Mouse (Mus musculus): ENCODE measurements around the gene Rnh1. TPM values are rescaled to one million over a fixed set of nuclear protein-coding genes. Genes with fewer than 3 reads are reported as not detected.

Gene Rnh1
- 10 to 100 TPM; 40.6 to 42.3 TPM for total RNA-seq (2021)
- long read RNA-seq, experiment 1, transcript Rnh1-202 (10 exons, 1,656 nt), result major isoform, 14 of 26 reads
- long read RNA-seq, experiment 1, transcript Rnh1-201 (10 exons, 2,091 nt), result minor isoform, 5 of 26 reads
- long read RNA-seq, experiment 1, partial matches to known transcripts, result 7 of 26 reads
- long read RNA-seq, experiment 1, other reads (novel, unspliced or antisense), result 0 of 26 reads
- long read RNA-seq, experiment 2, transcript Rnh1-202 (10 exons, 1,656 nt), result major isoform, 19 of 46 reads
- long read RNA-seq, experiment 2, transcript Rnh1-201 (10 exons, 2,091 nt), result minor isoform, 18 of 46 reads
- long read RNA-seq, experiment 2, partial matches to known transcripts, result 8 of 46 reads
- long read RNA-seq, experiment 2, other reads (novel, unspliced or antisense), result 1 of 46 reads

DNA sequence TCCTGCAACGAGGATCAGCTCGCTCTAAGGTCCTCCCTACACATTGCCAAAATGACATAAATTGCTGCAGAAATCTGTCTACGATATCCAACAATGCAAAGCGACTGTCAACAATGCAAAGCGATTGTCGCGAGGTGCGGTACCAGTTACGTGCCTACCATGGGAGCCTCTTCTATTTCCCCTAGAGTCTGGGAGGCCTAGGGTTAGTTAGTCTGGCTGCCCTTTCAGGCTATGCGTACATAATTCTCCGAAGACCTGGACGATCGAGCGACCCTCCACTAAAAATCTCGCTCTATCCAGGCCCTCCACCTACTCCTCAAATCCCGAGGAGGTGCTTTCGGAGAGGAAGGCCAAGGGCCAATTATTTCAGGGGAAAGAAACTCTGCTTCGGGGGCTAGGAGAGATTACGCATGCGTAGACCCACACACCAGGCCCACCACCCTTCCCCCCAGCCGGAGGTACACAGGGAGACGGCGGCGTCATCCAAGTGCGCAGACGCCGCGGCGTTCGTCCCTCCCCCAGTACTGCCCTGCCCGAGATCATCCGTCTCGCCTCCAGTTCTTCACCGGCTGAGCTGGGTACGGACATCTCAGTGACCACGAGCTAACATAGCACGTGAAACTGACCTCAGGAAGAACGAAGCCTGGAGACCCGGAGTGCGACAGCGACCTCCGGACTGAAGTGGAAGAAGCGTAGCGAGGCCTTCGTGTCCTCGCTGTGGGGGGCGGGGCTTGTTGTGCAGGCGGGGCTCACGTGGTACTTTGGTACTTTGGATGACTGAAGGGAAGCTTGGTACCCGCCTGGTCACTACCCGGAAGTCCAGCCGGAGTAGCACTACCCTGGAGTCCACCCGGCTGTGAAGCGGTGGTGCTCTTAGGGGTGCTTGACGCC, at the start of gene Rnh1:
TSS of gene Rnh1 (minus strand) at position 742 of the 891 bp plus-strand sequence.
- Histone ChIP-seq H3K4me3 (peak within 1 kb of the TSS; percentile 80), H3K27ac (peak within 1 kb of the TSS; percentile 99)
- TF ChIP-seq CTCF (conservative IDR thresholded peaks at IDR 0.05), result no peak
- peak; percentile 92 to 94 for DNase-seq (ENCODE audit: low spot score in 2 of 2)

DNA sequence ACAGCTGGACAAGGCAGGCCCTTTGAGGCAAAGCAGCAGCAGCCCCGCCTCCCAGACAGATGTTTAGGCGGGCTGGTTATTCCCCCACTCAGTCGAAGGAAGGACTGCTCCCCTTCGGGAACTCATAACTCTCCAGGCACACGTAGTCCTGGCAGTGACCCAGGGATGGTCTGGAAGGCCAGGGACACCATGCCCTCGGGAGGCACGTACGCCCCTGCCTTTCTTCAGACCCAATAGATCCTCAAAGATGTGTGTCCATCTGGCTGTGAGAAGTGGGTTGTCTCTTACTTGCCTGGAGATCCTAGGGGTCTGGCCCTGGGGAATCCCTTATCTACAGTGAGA, 49.4 kb upstream of the Rnh1 start:
- no peak for DNase-seq (ENCODE audit: low spot score in 2 of 2)
- Histone ChIP-seq H3K27ac (peak overlapping the region; percentile 63), H3K4me3 (peak overlapping the region; percentile 52)
- TF ChIP-seq CTCF (conservative IDR thresholded peaks at IDR 0.05), result no peak

DNA sequence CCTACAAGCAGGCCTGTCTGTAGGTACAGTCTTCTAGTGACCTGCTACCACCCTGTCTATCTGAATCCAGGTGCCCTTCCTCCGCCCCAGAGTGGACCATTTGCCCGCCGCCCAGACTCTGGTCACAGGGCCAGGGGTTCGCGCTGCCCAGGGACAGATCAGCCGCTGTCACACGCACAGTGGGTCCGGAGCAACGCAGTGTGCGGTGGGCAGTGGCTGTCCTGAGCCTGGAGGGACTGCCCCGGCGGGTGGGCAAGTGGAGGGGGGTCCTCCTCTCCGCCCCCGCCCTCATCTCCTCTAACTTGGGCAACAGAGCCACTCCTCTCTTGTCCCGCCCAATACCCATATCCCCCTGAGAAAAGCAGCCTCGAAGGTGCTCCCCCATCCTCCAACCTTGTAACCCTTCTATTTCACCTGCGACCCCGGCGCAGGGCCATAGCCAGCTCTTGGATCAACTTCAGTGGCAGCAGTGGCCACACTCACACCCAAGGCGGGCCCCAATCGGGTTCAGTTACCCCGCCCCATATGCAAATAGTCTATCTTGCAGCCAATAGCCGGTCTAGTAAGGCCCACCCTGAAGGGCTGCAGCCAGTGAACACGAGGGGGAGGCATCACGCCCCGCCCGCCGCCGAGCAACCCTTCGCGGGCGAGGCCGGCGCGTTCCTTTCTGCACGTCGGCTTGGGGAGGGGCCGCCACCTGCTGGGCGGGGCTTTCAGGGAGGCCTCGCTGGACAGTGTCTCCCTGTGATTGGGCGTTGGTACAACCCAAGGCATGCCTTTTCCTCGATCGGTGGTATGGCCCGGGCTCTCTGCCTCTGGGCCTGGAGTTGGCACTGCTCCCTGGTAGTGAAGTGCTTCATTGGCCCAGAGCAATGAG, 48.8 kb upstream of the Rnh1 start:
- TF ChIP-seq CTCF (conservative IDR thresholded peaks at IDR 0.05), result peak; percentile 48
- Histone ChIP-seq H3K27ac (peak overlapping the region; percentile 63), H3K4me3 (peak overlapping the region; percentile 52)
- DNase-seq (ENCODE audit: low spot score in 2 of 2), result peak; percentile 89 to 94

DNA sequence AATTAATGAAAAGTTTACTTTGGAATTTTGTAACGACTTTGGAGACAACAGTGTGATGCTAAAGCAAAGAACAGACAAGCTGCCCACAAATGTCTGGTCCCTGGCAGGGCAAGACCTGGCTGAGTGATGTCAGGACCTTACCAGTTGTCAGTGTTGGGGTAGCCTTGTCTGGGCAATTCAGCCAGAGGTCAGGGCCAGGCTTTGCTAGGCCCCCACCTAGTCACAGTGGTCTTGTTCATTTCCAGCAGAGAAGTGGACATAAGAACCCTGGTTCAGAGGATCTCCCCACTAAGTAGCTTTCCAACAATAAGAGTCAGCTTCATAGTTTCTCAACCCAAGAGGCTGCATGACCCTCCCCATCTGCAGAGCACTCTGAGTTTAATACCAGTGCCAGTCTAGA, 47.7 kb upstream of the Rnh1 start:
- H3K27ac ChIP-seq, result no peak overlapping the region
- H3K4me3 ChIP-seq, result no peak overlapping the region
- no peak for DNase-seq (ENCODE audit: low spot score in 2 of 2)
- TF ChIP-seq CTCF (conservative IDR thresholded peaks at IDR 0.05), result no peak

DNA sequence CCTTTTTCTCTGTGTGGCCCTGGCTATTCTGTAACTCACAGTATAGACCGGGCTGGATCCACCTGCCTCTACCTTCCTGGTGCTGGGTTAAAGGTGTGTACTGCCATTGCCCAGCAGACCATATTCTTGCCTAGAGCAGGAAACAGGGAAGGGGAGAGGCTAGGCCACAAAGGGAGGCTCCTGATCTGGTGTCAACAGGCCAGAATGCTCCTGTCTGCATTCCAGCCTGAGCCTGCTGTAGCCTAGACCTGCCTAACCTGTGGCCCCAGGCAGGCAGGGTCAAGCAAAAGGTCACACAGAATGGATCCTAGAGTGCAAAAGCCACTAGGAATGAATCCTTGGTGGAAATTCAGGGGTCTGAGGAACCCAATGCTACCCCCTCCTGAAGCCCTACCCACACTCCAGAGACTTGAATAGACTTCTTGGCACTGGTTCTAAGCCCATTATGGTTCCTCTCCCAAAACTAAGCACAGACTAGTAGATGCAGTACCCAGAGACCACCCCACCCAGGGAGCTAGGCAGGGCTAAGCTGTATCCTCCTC, 47.0 kb upstream of the Rnh1 start:
- DNase-seq (ENCODE audit: low spot score in 2 of 2), result no peak
- TF ChIP-seq CTCF (conservative IDR thresholded peaks at IDR 0.05), result no peak

DNA sequence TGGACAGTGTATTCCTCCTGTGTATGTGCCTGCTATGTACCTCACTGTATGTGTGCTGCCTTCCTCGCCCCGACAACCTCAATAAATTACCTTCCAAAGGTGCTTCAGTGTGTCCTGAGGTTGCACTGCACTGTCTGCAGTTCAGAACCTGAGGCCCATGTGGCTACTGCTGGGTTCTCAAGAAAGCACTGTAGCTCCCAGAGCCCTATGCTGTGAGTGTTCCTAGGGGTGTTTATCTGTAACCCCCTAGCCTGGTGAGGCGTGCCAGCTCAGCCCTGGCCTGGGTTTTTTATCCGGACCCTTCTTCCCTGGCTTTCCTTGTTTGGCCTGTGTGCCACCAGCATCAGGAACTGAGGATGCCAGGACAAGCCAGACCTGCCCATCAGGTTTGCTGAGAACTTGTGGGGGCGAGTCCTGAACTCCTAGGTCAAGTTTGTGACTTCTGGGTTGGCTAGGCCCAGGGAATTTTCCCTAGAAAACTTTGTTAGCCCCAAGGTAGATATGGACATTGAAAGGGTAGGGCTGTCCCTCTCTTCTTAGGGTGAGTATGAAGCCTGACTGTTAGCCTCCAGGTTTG, 46.0 kb upstream of the Rnh1 start:
- no peak for TF ChIP-seq CTCF (conservative IDR thresholded peaks at IDR 0.05)
- Histone ChIP-seq H3K4me3 (no peak overlapping the region), H3K27ac (no peak overlapping the region)
- no peak for DNase-seq (ENCODE audit: low spot score in 2 of 2)

More for the DNA sequence above, 47.0 kb upstream of the Rnh1 start:
- Histone ChIP-seq H3K27ac (no peak overlapping the region), H3K4me3 (no peak overlapping the region)

DNA sequence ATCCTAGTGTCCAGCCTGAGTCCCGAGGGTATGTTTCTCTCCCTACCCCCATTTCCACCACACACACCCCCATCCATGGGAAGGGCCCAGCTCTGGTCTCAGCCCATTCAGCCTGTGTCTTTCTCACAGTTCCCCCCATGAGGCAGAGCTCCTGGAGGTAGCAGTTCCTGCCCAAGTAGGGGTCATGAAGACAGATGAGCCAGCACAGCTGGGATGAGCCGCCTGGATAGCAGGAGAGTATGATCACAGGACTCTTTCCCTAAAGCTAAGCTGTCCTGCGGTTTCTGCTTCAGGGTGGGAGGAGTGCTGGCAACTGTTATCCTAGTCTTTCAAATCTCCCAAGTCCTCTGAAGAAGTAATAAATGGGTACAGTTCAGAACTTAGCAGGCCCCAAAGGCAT, 45.5 kb upstream of the Rnh1 start:
- no peak for DNase-seq (ENCODE audit: low spot score in 2 of 2)
- H3K4me3 ChIP-seq, result no peak overlapping the region
- no peak overlapping the region for H3K27ac ChIP-seq
- TF ChIP-seq CTCF (conservative IDR thresholded peaks at IDR 0.05), result no peak

DNA sequence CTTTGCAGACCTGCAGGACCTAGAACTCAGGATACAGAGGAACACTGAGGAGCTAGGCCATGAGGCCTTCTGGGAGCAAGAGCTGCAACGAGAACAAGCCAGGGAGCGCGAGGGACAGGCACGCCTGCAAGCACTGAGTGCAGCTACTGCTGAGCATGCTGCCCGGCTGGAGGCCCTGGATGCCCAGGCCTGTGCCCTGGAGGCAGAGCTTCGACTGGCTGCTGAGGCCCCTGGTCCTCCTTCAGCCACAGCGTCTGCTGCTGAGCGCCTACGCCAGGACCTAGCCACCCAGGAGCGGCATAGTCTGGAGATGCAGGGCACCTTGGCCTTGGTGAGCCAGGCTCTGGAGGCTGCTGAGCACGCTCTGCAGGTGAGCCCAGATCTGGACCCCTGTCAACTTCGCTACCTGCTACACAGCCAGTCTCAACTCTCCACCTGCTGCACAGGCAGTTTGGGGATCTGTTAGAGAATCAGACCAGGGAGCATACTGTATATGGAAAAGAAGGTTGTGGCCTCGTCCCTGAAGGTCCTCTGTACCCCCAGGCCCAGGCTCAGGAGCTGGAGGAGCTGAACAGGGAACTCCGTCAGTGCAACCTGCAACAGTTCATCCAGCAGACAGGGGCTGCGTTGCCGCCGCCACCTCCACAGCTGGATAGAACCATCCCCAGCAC, 44.8 kb upstream of the Rnh1 start:
- Histone ChIP-seq H3K27ac (no peak overlapping the region), H3K4me3 (no peak overlapping the region)
- no peak for TF ChIP-seq CTCF (conservative IDR thresholded peaks at IDR 0.05)
- no peak for DNase-seq (ENCODE audit: low spot score in 2 of 2)

DNA sequence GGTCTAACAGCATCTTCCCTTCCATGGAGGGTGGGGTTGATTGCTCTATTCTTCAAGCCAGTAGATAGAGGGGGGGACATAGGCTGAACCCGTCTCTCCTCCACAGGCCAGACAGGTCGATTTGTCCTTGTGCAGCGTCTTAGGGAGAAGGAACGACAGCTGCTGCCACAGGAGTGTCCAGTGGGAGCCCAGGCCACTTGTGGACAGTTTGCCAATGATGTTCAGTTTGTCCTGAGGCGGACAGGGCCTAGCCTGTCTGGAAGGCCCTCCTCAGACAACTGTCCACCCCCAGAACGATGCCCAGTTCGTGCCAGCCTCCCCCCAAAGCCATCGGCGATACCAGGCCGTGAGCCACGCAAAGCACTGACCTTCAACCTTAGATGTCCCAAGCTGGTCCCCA, 44.2 kb upstream of the Rnh1 start:
- DNase-seq (ENCODE audit: low spot score in 2 of 2), result no peak
- Histone ChIP-seq H3K27ac (no peak overlapping the region), H3K4me3 (no peak overlapping the region)
- TF ChIP-seq CTCF (conservative IDR thresholded peaks at IDR 0.05), result no peak

DNA sequence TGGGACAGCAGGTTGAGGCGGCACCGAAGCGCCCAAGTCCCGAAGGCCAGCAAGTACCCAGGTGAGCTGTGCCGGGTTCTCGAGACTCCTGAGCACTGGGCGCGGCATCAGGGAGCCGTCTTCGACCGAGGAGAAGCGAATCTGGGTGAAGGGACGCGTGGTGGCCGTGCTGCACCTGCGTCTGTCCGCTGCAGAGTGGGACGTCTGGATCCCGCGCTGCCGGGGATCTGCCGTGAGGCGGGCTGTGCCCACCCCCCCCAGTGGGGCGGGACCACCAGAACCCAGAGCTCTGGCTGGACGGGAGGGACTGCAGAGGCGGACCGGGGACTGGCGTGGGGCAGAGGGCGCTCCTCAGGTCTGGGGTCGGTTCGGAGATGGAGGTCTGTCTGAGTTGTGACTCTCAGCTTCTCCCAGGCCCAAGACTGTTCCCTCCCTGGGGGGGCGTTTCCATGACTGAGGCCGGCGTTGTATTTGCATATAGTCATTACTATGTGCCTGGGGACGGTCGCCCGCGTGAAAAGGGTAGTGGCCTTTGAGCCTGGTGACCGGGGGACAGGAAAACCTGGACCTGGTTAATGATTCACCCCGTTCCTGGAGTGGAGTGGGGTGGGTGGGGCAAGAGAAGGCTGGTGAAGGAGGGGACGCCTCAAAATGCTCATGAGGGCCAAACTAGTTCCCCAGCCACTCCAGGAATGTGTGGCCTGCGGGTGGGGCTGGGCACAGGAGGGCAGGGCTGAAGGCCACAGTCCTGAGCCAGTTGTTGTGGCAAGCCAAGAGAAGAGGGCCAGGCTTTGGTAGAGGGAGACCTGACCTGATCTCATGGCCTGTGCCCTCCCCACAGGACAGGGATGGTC, 43.5 kb upstream of the Rnh1 start:
- H3K4me3 ChIP-seq, result peak overlapping the region; percentile 66
- DNase-seq (ENCODE audit: low spot score in 2 of 2), result no peak
- TF ChIP-seq CTCF (conservative IDR thresholded peaks at IDR 0.05), result no peak
- H3K27ac ChIP-seq, result no peak overlapping the region

All from layer of hippocampus, adult 2 months (tissue).